In genomic region chr6:149308956-149309932, GRCm38 (mm10) we compare ENCODE assay signal across 7 mouse cellular contexts. TPM values are rescaled to one million over a fixed set of nuclear protein-coding genes. Genes with fewer than 3 reads are reported as not detected.
DNase-seq lines count a peak whose midpoint lies in the region; ATAC-seq and TF ChIP-seq lines count a peak whose summit lies in the region.

TSS of gene Resf1 (plus strand) at chr6:149309414.

- DNase-seq in adrenal gland, adult 2 months: peak; percentile 94
- DNase-seq in embryo, embryonic 11.5 days (ENCODE audit: low read depth, low spot score): peak; percentile 72
- peak; percentile 88 to 91 for DNase-seq in gastrocnemius, postnatal 4 days (ENCODE audit: low spot score in 2 of 2)
- peak; percentile 93 for DNase-seq in left cerebral cortex, postnatal 4 days

- H3K27ac ChIP-seq in intestine, postnatal 0 days (ENCODE audit: low read depth, low read length): peak within 1 kb of the TSS; percentile 99
- H3K27ac ChIP-seq in midbrain, embryonic 12.5 days (replicated peaks): peak within 1 kb of the TSS; percentile 98
- H3K27ac ChIP-seq in small intestine, adult 2 months (ENCODE audit: insufficient read depth, low read depth, low read length): peak within 1 kb of the TSS; percentile 96

- ATAC-seq in intestine, postnatal 0 days: peak; percentile 98
- peak; percentile 100 for ATAC-seq in midbrain, embryonic 12.5 days (ENCODE audit: low FRiP score, low read depth)

- peak within 1 kb of the TSS; percentile 95 for H3K9ac ChIP-seq in intestine, postnatal 0 days (ENCODE audit: low read depth, low read length)
- peak within 1 kb of the TSS; percentile 91 for H3K9ac ChIP-seq in midbrain, embryonic 12.5 days (replicated peaks)

- TF ChIP-seq POLR2A in small intestine, adult 2 months (IDR thresholded peaks at IDR 0.05; ENCODE audit: low read depth, low read length): peak; percentile 94

- H3K36me3 ChIP-seq in intestine, postnatal 0 days (ENCODE audit: control insufficient read depth, insufficient read depth): no peaks in the 10 kb centered on the region
- H3K36me3 ChIP-seq in midbrain, embryonic 12.5 days: peaks cover 7% of the 10 kb centered on the region
- H3K36me3 ChIP-seq in small intestine, adult 2 months (ENCODE audit: control insufficient read depth, insufficient read depth, low read length): peaks cover 9% of the 10 kb centered on the region

- peak; percentile 3; the same call in 1 of the 2 replicates for TF ChIP-seq CTCF in intestine, postnatal 0 days (IDR thresholded peaks at IDR 0.05; ENCODE audit: low read depth)
- TF ChIP-seq CTCF in small intestine, adult 2 months (IDR thresholded peaks at IDR 0.05; ENCODE audit: extremely low read depth, insufficient read length, insufficient replicate concordance, low read depth, low read length): no peak

- intact Hi-C loops in left cerebral cortex, postnatal 4 days (cut with DNase I): no loop called here

- H3K4me3 ChIP-seq in intestine, postnatal 0 days (ENCODE audit: low read depth, low read length): peak within 1 kb of the TSS; percentile 92
- H3K4me3 ChIP-seq in midbrain, embryonic 12.5 days: peak within 1 kb of the TSS; percentile 82
- peak within 1 kb of the TSS; percentile 79 for H3K4me3 ChIP-seq in small intestine, adult 2 months (ENCODE audit: low read depth, low read length)

- peaks cover 4% of the 10 kb centered on the region; the same call in 1 of the 2 replicates for H3K4me1 ChIP-seq in intestine, postnatal 0 days (replicated peaks; ENCODE audit: control insufficient read depth, insufficient read depth, low read length)
- peaks cover 11% of the 10 kb centered on the region for H3K4me1 ChIP-seq in midbrain, embryonic 12.5 days
- H3K4me1 ChIP-seq in small intestine, adult 2 months (ENCODE audit: control insufficient read depth, insufficient read depth, insufficient read length, low read length): peaks cover 5% of the 10 kb centered on the region

- WGBS in intestine, postnatal 0 days: 4% methylated on average over 61 of the region's 61 CpGs
- WGBS in midbrain, embryonic 12.5 days: 6% methylated on average over 61 of the region's 61 CpGs
- 2% methylated on average over 61 of the region's 61 CpGs for WGBS in small intestine, adult 2 months

- peaks cover 4% of the 10 kb centered on the region; the same call in 1 of the 2 replicates for H3K9me3 ChIP-seq in intestine, postnatal 0 days (ENCODE audit: control insufficient read depth)
- no peaks in the 10 kb centered on the region; the same call in 1 of the 2 replicates for H3K9me3 ChIP-seq in midbrain, embryonic 12.5 days

- no peaks in the 10 kb centered on the region for H3K27me3 ChIP-seq in intestine, postnatal 0 days (replicated peaks; ENCODE audit: control insufficient read depth, insufficient read depth, low read length)
- no peaks in the 10 kb centered on the region for H3K27me3 ChIP-seq in midbrain, embryonic 12.5 days
- H3K27me3 ChIP-seq in small intestine, adult 2 months (ENCODE audit: control insufficient read depth, insufficient read depth, low read length): no peaks in the 10 kb centered on the region

- peak within 1 kb of the TSS; percentile 56 for H3K4me2 ChIP-seq in intestine, postnatal 0 days (replicated peaks; ENCODE audit: low read depth)
- H3K4me2 ChIP-seq in midbrain, embryonic 12.5 days (replicated peaks): peak within 1 kb of the TSS; percentile 58

RNA-seq across cellular contexts. Expression of gene Resf1, which starts in this region (rescaled TPM):
- 10 to 100 TPM; 22.6 to 38.7 TPM for total RNA-seq in adrenal gland, adult 2 months (2021)
- polyA plus RNA-seq in adrenal gland, adult 2 months (2012; rRNA removed): 7.4 and 11.3 TPM in 2 replicates
- 10 to 100 TPM; 30.6 to 31.3 TPM for total RNA-seq in gastrocnemius, postnatal 4 days (2021)
- 16.3 and 18.9 TPM in 2 replicates for polyA plus RNA-seq in intestine, postnatal 0 days (2015; fragmentation: Nextera tagmentation; extraction: Ambion mirVana)
- 10 to 100 TPM; 21.8 to 23.1 TPM for total RNA-seq in left cerebral cortex, postnatal 4 days (2021)
- 41.2 and 48.2 TPM in 2 replicates for polyA plus RNA-seq in midbrain, embryonic 12.5 days (2016; fragmentation: Nextera tagmentation; extraction: Ambion mirVana)
- polyA plus RNA-seq in small intestine, adult 2 months (2012; rRNA removed): 4.0 and 12.6 TPM in 2 replicates

Comparison
In these comparisons a context has a peak if more than half of its experiments do, and no peak if none do; other contexts are left out.
1. Peak in every context shown above with its lines: DNase-seq, ATAC-seq, H3K4me3 ChIP-seq and H3K27ac ChIP-seq.